Mouse (Mus musculus) layer of hippocampus, postnatal 25 days (tissue): ENCODE data around the gene Prkar2a. TPM values are rescaled to one million over a fixed set of nuclear protein-coding genes. Genes with fewer than 3 reads are reported as not detected.
A peak's percentile ranks its signal among the peaks of the same experiment; 100 is the strongest.

ENCODE experiments used
- DNase-seq, 2 experiments: peaks; one replicate each; pipeline ENCODE4 v3.0.0; 2022; ENCODE audit warnings: mixed read lengths in 2 of 2, low spot score in 1 of 2; ENCODE audit errors: extremely low spot score in 1 of 2
- total RNA-seq, 2 experiments: library from RNA; stranded (reverse); gene quantifications; 2 replicates each; pipeline ENCODE4 v1.2.3; 2021

The Prkar2a gene
- total RNA-seq, 2 experiments from 2014 or later: 38.7 to 38.8 TPM

DNA sequence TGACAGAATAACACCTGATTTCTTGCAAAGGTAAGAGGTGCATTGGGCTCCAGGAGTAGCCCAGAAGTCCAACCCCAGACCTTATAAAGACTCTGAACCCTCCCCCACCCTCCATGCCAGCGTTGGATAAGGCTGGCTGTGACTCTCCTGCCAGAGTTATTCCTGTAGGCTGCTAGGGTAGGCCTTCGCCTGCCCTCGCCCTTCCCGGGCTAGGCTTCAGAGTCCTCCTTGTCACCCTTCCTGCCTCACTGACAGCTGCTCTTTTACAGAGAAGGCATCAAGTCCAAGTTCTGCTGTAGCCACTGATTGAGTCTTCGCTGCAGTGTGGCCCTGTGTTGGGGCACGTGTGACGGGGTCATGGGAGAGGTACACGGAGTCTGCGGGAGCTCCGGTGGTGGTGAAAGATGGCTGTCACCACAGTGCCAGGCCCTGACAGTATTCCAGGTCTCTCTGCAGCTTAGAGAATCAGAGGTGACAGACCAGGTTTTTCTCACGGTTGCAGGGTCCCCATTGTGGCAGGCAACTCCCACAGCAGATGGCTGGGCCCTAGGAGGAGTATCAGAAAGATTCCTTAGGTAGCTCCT, 59.6 kb downstream of the Prkar2a start:
- no peak for DNase-seq

DNA sequence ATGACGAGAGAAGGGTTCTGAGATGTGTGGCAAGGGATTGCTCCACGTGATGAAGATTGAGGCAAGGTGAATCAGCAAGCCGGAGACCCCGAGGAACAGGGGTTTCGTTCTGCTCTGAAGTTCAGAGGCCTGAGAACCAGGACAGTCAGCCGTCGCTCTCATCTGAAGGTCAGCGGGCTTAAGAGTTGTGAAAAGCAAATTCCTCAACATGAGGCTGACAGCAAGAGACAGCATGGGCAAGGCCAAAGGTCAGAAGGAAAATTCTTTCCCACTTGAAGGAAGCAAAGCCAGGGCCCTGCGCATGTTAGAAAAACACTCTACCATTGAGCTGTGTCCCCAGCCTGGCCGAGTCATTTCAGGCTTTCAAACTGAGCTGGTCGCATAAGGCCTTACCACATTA, 61.5 kb downstream of the Prkar2a start:
- no peak for DNase-seq

DNA sequence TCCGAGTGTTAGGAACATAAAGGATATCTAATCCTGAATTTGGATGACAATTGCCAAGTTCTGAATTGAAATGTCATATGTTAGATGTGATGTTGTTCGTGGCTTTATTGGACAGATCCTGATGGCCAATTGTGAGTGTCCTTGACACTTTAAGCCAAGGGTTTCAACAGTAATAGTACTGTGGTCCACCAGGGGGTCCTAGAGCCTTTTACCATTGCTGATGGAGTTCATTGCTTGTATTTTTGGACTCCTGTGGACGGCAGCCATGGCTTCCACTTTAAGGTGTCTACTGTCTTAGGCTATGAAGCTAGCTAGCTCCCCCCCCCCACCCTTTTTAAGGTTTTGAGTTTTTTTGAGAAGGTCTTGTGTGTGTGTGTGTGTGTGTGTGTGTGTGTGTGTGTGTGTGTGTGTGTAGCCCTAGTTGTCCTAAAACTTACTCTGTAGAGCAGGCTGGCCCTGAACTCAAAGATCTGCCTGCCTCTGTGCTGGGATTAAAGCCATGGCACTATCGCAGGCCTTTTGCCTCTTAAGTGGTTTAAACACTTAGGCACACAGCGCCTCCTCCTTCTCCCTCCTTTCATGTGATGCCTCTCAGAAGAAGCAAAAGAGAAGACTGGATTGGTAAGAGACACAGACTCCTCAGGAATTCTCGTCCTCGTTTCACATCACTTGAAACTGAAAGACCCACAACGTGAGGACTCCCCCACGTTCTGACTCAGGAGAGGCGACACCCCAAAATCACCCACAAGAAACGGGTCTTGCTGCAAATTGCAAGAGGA, 63.2 kb downstream of the Prkar2a start:
- no peak for DNase-seq

DNA sequence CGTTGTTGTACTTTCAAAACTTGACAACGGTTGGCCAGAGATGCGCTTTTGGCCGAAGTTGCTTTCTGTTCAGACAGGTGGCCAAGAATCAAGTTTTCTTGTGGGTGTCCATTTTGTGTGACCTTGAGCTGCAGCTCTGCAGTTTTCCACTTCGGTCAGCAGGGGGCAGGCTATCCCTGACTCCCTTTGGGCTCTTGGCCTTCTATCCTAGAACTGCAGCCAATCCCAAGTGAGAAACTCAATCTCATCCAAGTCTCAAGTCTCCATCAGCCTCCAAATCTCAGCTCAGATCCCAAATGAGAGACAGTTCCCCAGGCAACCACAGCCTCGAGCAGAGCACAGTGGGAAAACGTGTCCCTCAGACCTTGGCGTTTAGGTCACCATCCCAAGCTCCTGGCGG, 64.2 kb downstream of the Prkar2a start:
- DNase-seq: peak; percentile 45 to 72

DNA sequence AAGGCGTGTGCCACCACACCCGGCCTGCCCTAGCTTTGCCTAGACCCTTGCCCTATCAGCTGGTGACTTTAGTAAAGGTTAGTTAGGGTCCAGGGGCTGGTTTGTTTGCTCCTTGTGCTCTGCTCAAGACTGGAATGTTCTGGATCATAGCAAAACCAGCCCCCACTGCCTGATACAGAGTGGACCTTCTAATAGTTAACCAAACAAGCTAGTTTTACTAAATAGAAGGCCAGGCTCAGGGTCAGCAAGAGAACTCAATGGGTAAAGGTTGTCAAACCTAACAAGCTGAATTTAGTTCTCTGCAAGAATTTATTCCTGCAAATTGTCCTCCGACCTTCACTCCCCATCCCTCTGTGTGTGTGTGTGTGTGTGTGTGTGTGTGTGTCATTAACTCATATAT, 64.9 kb downstream of the Prkar2a start:
- no peak for DNase-seq

DNA sequence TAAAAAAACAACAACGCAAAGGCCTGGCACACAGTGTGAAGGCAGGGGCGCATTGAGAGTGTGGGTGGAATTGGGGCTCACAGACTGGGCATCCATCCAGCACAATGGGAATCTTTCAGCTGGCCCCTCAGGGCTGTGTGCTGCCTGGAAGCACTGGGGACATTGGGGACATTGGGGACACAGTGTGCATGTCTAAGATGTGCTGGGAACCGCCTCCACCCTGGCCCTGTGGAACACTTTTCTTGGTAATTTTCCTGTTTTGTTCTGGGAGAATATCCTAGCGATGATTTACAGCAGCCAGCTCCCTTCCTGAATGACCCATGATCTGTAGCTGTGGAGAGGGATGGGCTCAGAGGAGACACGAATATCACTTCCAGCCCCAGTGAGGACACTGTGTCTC, 65.3 kb downstream of the Prkar2a start:
- peak; percentile 17 to 53 for DNase-seq

DNA sequence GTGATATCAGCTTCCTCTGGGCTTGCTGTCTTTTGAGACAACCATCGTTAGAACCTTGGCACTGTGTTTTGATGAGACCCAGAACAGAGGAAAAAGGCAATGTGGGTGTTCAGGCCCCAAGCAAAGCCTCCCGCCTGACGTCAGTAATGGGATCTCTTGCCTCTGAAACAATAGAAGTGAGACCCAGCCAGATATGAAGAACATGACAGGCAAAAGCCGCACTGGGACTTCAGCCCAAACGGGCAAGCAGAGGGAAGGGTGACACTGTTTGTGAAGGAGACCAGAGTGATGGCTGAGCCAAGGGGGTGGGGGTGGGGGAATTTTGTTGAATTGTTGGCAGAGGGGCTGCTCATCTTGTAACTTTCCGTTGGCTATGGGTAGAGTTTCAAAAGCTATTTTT, 68.3 kb downstream of the Prkar2a start:
- DNase-seq: no peak

DNA sequence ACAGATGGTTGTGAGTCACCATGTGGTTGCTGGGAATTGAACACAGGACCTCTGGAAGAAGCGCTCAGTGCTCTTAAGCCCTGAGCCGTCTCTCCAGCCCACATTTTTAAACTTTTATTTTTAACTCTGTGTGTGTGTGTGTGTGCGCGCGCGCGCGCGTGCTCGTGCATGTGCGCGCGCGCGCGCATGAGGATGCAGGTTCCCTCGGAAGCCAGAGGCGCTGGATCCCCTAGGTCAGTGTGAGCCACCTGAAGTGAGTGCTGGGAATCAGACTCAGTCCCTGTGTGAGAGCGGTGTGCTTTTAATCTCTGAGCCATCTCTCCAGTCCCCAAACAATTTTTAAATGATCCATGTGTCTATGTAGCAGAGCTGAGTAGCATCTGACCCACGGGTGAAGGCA, 70.0 kb downstream of the Prkar2a start:
- no peak for DNase-seq

DNA sequence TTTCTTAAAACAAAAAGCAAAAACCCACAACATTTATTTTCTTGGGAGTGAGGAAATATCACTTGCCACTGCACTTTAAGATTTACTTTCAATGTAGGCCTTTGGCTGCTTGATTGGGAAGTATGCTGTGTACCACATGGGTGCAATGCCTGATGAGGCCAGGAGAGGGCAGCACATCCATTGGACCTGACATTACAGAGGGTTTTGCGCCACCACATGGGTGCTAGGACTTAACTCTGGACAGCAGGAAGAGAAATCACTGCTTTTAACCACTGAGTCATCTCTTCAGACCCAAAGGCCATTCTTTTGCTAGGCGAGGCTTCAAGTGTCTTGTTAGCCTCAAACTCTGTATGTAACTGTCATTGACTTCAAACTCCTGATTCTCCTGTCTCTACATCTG, 70.7 kb downstream of the Prkar2a start:
- DNase-seq: no peak

DNA sequence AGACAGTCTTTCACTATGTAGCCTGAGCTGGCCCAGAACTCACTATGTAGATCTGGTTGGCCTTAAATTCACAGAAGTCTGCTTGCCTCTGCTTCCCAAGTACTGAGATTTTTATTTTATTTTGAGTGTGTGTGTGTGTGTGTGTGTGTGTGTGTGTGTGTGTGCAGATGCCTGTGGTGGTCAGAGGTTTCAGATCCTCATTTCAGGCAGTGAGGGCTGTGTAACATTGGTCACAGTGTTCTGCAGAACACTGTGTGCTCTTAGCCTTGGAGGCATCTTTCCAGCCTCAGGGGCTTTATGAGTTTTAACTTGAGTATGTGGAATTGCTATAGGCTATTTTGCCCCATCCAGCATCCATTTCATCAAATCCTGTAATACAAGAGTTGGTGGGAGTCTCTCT, 72.4 kb downstream of the Prkar2a start:
- no peak for DNase-seq

DNA sequence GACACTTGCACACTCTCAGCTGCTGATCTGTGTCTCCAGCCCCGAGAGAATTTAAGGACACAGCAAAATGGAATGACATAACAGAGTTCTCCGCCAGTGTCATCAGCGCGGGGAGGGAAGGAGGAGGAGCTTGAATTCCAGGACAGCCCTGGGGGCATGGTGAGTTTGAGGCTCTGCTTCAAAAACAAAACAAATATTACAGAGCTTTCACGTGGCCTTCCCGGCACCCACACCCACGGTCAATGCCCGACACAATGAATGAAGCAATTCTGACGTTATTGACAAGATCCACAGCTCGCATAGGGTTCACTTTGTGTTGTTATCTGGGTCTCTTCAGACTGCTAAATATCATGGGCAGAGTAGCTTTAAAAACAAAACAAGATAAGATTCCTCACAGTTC, 75.9 kb downstream of the Prkar2a start:
- DNase-seq: no peak

DNA sequence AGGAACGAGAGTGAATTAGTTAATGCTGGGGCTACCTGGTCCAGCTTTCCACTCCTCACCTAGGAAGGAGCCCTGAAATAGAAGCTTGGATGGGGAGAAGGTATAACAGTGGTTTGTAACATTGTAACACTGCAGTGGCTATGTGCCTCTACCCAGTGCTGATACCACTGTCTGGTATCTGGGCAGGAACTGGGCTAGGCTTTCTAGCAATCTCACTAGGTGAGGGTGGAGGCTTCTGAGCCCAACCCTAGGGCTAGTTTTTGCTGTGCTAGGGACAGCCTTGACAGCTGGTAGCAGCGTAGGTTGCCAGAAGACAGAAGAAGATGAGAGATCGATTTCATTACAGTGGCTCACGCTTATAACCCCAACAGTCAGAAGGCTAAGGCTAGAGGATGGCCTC, 87.5 kb downstream of the Prkar2a start:
- DNase-seq: no peak

DNA sequence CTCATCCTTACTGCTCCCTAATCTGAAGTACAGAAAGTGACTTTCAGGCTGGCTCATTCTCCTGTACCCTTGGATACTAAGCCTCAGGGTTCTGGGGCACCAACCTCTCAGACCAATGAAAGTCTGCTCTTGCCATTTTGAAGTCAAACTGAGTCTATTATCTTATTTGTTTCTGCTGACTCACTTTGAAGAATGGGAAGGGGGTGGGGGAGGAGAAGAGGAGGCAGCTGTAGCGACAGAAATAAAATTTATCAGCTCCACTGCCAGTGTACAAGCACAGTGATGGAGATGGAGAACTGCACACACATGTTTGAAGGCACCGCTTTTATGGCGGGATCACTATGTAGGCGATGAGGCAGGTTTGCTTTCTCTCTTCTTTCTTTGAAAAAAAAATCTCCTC, 88.2 kb downstream of the Prkar2a start:
- DNase-seq: no peak

DNA sequence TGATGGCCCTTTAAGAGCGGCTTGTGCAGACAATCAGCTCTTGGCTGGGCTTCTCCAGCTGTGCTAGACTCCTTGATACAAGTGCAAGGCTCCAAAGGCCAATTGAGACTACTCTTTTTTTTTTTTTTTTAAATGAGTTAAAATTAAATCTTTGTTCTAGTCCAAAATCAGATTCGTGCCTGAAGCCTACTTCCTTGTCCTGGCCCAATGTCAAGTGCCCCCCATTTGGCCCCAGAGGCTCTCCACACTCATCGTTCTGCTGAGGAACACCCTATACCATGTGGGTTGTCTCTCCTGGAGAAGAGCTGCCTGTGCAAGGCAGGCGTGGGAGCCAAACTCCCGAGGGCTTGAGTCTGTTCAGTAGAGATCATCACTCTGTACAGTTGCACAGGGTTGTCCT, 91.8 kb downstream of the Prkar2a start:
- DNase-seq: no peak

DNA sequence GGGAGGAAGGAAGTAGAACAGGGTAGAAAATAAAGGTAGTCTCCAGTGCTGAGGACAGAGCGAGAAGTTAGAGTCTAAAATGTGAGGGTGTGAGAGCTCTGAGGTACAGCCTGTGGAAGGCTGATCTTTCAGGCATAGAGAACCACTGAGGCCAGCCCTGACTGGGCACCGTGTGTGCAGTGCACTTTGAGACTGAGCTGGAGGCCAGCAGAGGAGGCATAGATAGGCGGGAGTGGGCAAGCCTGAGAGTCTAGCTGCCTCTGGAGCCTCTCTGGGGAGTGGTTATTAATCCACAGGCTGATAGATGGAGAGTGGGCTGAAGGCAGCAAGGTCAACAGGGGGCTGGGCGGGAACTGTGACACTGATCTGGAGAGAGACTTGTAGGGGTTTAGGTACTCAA, 92.8 kb downstream of the Prkar2a start:
- no peak for DNase-seq

DNA sequence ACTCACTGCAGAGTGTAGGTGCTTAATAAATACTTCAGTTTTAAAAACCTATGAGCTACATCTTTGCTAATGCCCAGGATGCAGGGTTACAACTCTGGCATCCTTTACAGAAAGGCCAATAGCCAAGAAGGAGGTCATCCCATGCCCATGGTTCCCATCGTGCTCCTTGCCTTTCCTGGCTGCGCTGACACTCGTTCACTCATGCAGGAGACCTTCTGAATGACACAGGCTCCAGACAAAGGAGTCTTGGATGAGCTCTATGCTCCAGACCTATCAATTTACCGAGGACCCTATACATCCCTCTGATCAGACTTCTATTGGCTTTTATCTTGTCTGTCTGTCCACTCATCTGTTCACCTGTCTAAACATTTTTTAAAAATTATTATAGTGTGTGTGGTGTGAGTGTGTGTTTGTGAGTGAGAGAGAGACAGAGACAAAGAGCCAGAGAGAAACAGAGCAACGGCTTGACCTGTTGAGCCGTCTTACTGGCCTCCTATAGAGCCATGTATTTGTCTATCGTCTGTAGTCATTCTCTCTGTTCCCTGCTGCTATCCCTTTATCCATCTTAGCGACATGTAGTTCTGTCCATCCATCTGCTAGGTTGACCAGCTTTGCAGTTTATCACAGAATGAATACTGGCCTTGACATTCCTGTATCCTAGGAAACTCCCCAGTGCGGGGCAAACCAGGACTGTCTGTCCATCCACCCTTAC, 93.9 kb downstream of the Prkar2a start:
- no peak for DNase-seq

DNA sequence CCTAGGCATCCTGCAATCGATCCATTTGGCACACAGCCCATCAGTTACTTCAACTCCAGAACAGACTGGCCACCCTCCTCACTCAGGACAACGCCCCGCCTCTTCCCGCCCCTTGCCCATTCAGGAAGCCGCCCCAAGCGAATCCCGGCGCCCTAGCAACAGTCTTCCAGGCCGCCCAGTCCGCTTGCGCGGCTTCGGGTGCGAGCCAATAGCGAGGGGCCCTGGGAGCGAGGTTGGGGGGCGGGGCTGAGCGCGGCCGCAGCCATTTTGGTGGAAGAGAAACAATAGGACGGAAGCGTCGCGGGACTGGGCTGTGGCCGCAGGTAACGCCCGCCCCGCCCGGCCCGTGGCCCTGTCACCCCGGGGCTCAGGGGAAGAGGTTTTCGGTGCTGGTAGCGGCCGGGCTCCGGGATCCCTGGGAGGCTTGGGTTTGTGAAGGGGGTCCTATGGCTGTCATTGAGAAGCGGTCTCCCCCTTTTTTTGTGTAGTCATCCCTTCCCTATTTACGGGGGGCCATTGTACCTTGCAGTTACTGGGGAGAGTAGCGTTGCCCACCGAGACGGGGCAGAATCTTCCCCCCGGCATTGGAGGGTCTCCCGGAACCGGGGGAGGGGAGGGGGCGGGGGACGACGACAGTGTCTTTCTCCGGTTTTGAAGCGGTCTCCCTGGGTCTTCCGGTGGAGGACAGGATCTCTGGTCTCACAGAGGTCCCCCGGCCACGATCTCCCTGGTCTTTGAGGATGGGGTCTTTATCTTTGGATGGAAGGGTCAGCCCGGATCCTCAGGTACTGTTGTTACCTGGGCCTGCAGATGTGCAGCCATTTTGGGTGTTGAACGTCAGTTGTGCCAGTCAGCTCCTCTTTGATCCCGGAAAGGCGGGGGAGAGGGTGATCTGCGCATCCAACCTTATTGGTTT, 94.7 kb downstream of the Prkar2a start, which contains the start of gene Ip6k2:
TSS of gene Ip6k2 (plus strand) at position 249 of the 916 bp plus-strand sequence.
- peak; percentile 93 to 96 for DNase-seq

DNA sequence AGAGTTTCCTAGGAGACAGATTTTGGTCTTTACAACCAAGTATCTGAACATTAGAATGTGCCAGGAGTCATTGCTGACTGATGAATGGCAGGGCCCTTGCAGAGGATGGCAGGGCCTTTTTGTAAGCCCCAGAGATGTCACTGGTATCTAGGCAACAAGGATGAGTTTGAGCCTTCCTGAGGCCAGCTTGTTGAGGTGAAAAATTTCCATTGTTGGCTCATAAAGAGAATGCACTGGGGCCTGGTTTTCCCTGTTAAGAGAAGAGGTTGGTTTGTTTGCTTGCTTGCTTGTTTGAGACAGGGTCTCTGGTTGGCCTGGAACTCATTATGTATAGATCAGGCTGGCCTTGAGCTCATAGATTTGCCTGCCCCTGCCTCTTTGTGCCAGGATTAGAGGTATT, 96.3 kb downstream of the Prkar2a start:
- no peak for DNase-seq

DNA sequence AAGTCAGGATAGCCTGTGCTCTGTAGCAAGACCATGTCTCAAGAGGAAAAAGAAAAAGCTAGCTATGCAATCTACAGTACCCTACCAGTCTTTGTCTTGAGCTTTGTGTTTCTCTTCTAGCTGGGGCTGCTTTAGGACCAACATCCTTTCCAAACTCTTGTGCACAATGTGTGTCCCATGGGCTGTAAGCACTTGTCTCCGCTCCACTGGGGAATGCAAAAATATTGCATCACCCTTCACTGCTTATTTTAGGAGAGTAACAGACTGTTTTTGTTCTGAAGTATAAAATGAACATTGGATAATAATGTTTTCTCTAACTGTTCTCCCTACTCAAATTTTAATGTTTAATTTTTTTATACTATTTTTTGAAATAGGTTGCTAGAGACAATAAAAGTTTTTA, 97.4 kb downstream of the Prkar2a start:
- no peak for DNase-seq

DNA sequence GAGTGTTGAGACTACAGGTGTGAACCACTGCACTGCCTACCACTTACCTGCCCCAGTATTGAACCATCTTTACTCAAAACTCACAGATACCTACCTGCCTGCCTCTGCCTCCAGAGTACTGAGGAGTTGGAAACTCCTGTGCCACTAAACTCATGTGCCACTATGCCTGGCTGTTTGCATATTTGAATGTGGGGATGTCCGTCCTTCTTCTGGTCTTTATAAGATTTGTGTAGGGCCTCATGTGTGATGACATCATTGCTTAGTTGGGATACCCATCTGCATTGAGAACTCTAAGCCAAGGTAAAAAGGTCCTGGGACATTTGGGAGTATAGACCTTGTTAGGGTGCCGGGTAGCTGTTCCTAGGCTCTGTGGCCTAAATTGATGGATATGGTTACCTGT, 98.0 kb downstream of the Prkar2a start:
- DNase-seq: no peak

DNA sequence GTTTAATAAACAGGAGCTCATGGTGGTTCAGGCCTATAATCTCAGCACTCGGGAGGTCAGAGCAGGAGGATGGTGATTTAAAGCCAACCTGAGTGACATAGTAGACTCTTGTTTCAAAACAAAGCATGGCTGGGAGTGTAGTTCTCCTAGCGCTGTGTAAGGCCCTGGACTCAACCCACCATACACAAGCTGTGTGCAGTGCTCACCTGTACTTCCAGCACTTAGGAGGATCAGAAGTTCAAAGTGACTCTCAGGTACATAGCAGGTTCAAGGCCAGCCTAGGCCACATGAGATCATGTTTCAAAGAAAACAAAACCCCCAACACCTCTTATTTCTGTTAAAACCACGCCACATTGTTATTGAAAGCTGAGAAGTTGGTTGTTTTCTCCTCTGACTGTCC, 99.6 kb downstream of the Prkar2a start:
- no peak for DNase-seq
